Comparison of ENCODE assay signal across 1 mouse cellular context in the genomic region with DNA sequence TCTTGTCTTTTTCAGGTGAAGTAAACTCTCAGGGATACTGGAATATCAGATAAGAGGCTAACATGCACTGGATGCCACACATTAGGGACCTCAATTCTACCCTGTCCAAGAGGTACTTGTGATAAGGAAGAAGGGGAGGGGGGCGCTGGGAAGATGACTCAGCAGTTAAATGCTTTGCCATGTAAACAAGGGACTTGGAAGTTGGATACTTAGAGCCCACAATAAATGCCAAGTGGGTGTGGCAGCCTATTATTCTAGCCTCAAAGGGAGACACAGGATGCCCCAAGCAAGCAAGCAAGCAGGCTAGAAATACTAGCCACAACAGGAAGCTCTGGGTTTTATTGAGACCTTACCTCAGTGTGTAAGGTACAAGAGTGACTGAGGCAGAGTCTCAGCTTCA.
TF ChIP-seq lines count a peak whose summit lies in the region.

No protein-coding gene starts in this region.

TF ChIP-seq in MEL, 35 proteins besides CTCF, POLR2A, EP300 and RAD21:
- TF ChIP-seq TAL1 (IDR thresholded peaks at IDR 0.05; ENCODE audit: low read length) (no peak), NRF1 (IDR thresholded peaks at IDR 0.05; ENCODE audit: insufficient read depth, low read depth, low read length, poor library complexity, severe bottlenecking) (no peak), MYC (IDR thresholded peaks at IDR 0.05; ENCODE audit: low read depth, low read length) (no peak), MAFK (IDR thresholded peaks at IDR 0.05; ENCODE audit: borderline replicate concordance, low read depth, low read length) (peak; percentile 50; the same call in 1 of the 2 replicates), BHLHE40 (IDR thresholded peaks at IDR 0.05; ENCODE audit: borderline replicate concordance, low read depth, low read length) (no peak), CHD2 (IDR thresholded peaks at IDR 0.05; ENCODE audit: low read length) (no peak), USF1 (IDR thresholded peaks at IDR 0.05; ENCODE audit: low read depth, low read length) (no peak), UBTF (IDR thresholded peaks at IDR 0.05; ENCODE audit: borderline replicate concordance, insufficient read depth, low read depth, low read length) (no peak), MXI1 (IDR thresholded peaks at IDR 0.05; ENCODE audit: low read depth, low read length) (no peak), USF2 (IDR thresholded peaks at IDR 0.05; ENCODE audit: borderline replicate concordance in 1 of 2, insufficient read depth in 1 of 2, low read depth in 1 of 2, low read length in 2 of 2) (no peak), MAZ (IDR thresholded peaks at IDR 0.05; ENCODE audit: low read depth, low read length) (no peak), HCFC1 (IDR thresholded peaks at IDR 0.05; ENCODE audit: low read depth, low read length) (no peak), KAT2A (conservative IDR thresholded peaks at IDR 0.05; ENCODE audit: low read depth, low read length) (no peak), ETS1 (IDR thresholded peaks at IDR 0.05; ENCODE audit: low read depth, low read length) (peak; percentile 57; the same call in 1 of the 2 replicates), RCOR1 (IDR thresholded peaks at IDR 0.05; ENCODE audit: low read depth, low read length) (no peak), TBP (IDR thresholded peaks at IDR 0.05; ENCODE audit: low read depth, low read length) (no peak), GATA1 (IDR thresholded peaks at IDR 0.05; ENCODE audit: low read depth, low read length) (peak; percentile 57), ZMIZ1 (IDR thresholded peaks at IDR 0.05; ENCODE audit: low read depth, low read length) (no peak), NELFE (IDR thresholded peaks at IDR 0.05; ENCODE audit: low read depth, low read length) (no peak), SIN3A (IDR thresholded peaks at IDR 0.05; ENCODE audit: low read length) (peak; percentile 52; the same call in 1 of the 2 replicates), ZKSCAN1 (IDR thresholded peaks at IDR 0.05; ENCODE audit: low read depth, low read length) (no peak), ZC3H11A (IDR thresholded peaks at IDR 0.05; ENCODE audit: low read depth, low read length) (no peak), MEF2A (IDR thresholded peaks at IDR 0.05; ENCODE audit: extremely low read depth, insufficient replicate concordance, low read depth, low read length, poor library complexity, severe bottlenecking) (no peak), SMC3 (IDR thresholded peaks at IDR 0.05; ENCODE audit: low read depth, low read length) (no peak), GABPA (IDR thresholded peaks at IDR 0.05; ENCODE audit: low read depth, low read length) (peak; percentile 85), ELF1 (IDR thresholded peaks at IDR 0.05; ENCODE audit: low read depth, low read length) (no peak), E2F4 (IDR thresholded peaks at IDR 0.05; ENCODE audit: borderline replicate concordance, low read depth, low read length) (no peak), POLR2AphosphoS5 (IDR thresholded peaks at IDR 0.05; ENCODE audit: borderline replicate concordance, low read depth, low read length) (no peak), MAX (IDR thresholded peaks at IDR 0.05; ENCODE audit: low read length) (no peak), POLR2AphosphoS2 (IDR thresholded peaks at IDR 0.05; ENCODE audit: low read length) (no peak), MYB (IDR thresholded peaks at IDR 0.05; ENCODE audit: low read depth, low read length) (no peak), CHD1 (IDR thresholded peaks at IDR 0.05; ENCODE audit: low read depth, low read length) (no peak), ZNF384 (IDR thresholded peaks at IDR 0.05; ENCODE audit: low read depth, low read length) (no peak), TCF12 (IDR thresholded peaks at IDR 0.05; ENCODE audit: low read depth, low read length) (no peak), JUND (IDR thresholded peaks at IDR 0.05; ENCODE audit: low read depth, low read length) (no peak)
